Mouse (Mus musculus): ENCODE data around the gene Gm5799. TPM values are rescaled to one million over a fixed set of nuclear protein-coding genes. Genes with fewer than 3 reads are reported as not detected.

Gene Gm5799
- polyA plus RNA-seq, 1 experiment from 2014 or later = not detected

Other genes with a start within 250 kb of the Gm5799 start
- gene Gm8127, start 249.7 kb upstream of the Gm5799 start, polyA plus RNA-seq (2015; fragmentation: Nextera tagmentation; extraction: Ambion mirVana) = not detected in 2 replicates
- not detected in 2 replicates for gene 1700001F09Rik, start 195.8 kb upstream of the Gm5799 start, polyA plus RNA-seq (2015; fragmentation: Nextera tagmentation; extraction: Ambion mirVana)
- not detected in 2 replicates for gene Gm8138, start 127.2 kb upstream of the Gm5799 start, polyA plus RNA-seq (2015; fragmentation: Nextera tagmentation; extraction: Ambion mirVana)
- gene Gm17654, start 35.6 kb downstream of the Gm5799 start, polyA plus RNA-seq (2015; fragmentation: Nextera tagmentation; extraction: Ambion mirVana) = not detected in 2 replicates
- not detected in 2 replicates for gene Gm10375, start 64.4 kb downstream of the Gm5799 start, polyA plus RNA-seq (2015; fragmentation: Nextera tagmentation; extraction: Ambion mirVana)
- not detected in 2 replicates for gene Gm8165, start 133.6 kb downstream of the Gm5799 start, polyA plus RNA-seq (2015; fragmentation: Nextera tagmentation; extraction: Ambion mirVana)
- gene Gm7324, start 154.3 kb downstream of the Gm5799 start, polyA plus RNA-seq (2015; fragmentation: Nextera tagmentation; extraction: Ambion mirVana) = 0.91 and 1.2 TPM in 2 replicates
- not detected in 2 replicates for gene Gm16506, start 183.9 kb downstream of the Gm5799 start, polyA plus RNA-seq (2015; fragmentation: Nextera tagmentation; extraction: Ambion mirVana)
- not detected in 2 replicates for gene Gm6526, start 204.3 kb downstream of the Gm5799 start, polyA plus RNA-seq (2015; fragmentation: Nextera tagmentation; extraction: Ambion mirVana)
- gene Gm8180, start 241.2 kb downstream of the Gm5799 start, polyA plus RNA-seq (2015; fragmentation: Nextera tagmentation; extraction: Ambion mirVana) = not detected in 2 replicates